Mouse (Mus musculus) retina, postnatal 7 days (tissue): ENCODE measurements around the gene Abhd18.

Experiments
- DNase-seq: peaks from one replicate; pipeline ENCODE4 v3.0.0-alpha.2; 2012; ENCODE audit warnings: low read depth, low spot score

Abhd18 gene

DNA sequence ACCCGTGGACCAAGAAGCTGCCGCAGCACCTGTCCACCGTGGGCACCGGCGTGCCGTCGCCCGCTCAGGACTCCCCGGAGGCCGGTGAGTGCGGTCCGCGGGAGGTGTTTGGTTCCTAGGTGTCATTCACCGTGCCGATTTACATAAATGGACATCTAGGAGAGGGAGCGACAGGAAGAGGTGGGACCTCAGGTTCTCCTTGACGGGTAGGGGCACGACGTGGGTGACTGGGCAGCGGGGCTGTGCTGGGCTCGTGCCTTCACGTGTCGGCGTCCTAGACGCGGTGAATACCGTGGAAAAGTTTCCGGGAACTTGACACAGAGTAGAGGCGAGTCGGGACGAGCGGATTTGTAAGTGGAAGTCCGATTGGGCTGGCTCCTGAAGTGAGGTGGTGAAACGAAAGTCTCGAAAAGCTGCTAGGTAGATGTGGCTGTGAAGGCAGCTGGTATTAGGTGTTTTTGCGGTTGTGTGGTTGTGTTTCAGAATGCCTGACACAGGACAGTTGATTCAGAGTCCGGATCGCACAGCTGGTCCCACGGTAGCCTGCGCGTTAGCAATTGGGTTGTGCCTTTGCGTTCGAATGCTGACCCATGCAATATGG, 103.9 kb downstream of the Abhd18 start:
- DNase-seq, result peak; percentile 20

- DNase-seq, result no peak
These were observed 104.6 kb downstream of the Abhd18 start for GRCm38 (mm10) chr3:40951365-40951764.

- DNase-seq, result no peak
These were observed 105.8 kb downstream of the Abhd18 start for GRCm38 (mm10) chr3:40952606-40953005.

DNA sequence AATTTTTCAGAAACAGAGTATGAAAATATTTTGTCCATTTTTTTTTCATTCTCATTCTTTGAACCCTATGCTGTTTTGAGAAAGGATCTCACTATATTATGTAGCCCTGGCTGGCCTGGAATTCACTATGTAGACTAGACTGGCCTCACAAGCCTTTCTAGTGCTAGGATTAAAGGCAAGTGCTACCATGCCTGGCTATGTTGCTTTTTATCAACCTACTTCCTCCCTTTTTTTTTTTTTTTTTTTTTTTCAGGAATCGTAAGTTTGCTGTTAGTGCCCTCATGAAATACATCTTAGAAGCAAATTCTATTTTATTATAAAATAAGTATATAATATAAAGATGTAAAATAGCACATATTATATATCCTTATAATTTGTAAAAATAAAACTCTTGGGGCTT, 108.0 kb downstream of the Abhd18 start:
- no peak for DNase-seq

GRCm38 (mm10) chr3:40958831-40959230, 112.1 kb downstream of the Abhd18 start:
- DNase-seq, result no peak

DNA sequence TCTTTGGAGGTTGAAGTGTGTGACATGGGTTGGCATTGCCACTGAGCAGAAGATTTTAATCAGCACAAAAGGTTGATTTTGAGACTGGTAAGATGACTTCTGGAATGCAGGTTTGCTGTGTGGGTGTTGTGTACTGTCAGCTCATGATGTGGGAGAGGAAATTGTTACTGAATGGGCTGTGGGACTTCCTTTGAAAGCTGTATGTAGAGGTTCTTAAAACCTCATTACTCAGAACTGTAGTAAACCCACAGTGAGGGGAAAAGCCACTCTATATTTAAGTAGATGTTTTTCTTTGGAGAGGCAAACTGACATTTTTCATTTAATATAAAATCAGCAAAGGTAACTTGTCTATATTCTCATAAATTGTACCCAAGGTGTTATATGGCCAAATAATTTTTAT, 134.0 kb downstream of the Abhd18 start:
- DNase-seq, result no peak

- no peak for DNase-seq
These were observed 140.8 kb downstream of the Abhd18 start for GRCm38 (mm10) chr3:40987539-40987938.
